Mouse (Mus musculus) left cerebral cortex, adult 18-20 months (tissue): Measurements from ENCODE around the gene Atg7. TPM values are rescaled to one million over a fixed set of nuclear protein-coding genes. Genes with fewer than 3 reads are reported as not detected.
"Not testable (repeated sequence)": the region's sequence is repeated elsewhere in the genome, so short reads cannot be mapped to it uniquely, and the experiment has no call there.

ENCODE experiments used
- DNase-seq, 2 experiments: peaks; one replicate each; pipeline ENCODE4 v3.0.0; 2021 to 2022; ENCODE audit warnings: low spot score in 2 of 2, mixed read lengths in 1 of 2
- long read RNA-seq, 2 experiments: library from polyadenylated mRNA; stranded (forward); transcript quantifications; one replicate each; pipeline ENCODE4 v2.0.0; 2021
- total RNA-seq, 2 experiments: library from RNA; stranded (reverse); gene quantifications; 2 replicates each; pipeline ENCODE4 v1.2.3; 2021

Atg7 gene
- 10 to 100 TPM; 24.3 to 28.3 TPM for total RNA-seq
- long read RNA-seq, experiment 1, transcript Atg7-201 (19 exons, 3,761 nt) = major isoform, 15 of 28 reads
- long read RNA-seq, experiment 1, partial matches to known transcripts = 6 of 28 reads
- long read RNA-seq, experiment 1, other reads (novel, unspliced or antisense) = 7 of 28 reads
- long read RNA-seq, experiment 2, partial matches to known transcripts = 4 of 14 reads
- long read RNA-seq, experiment 2, other reads (novel, unspliced or antisense) = 6 of 14 reads

GRCm38 (mm10) chr6:114642601-114643528 is at the start of gene Atg7:
Atg7 (plus strand) TSS chr6:114643097.
- peak; percentile 90 to 94 for DNase-seq

GRCm38 (mm10) chr6:114614076-114614475 is 28.8 kb upstream of the Atg7 start:
- peak; percentile 77 to 78 for DNase-seq

- not testable (repeated sequence) for DNase-seq
Measured at GRCm38 (mm10) chr6:114633886-114634285, 9.0 kb upstream of the Atg7 start.

- DNase-seq = no peak
Measured at GRCm38 (mm10) chr6:114643716-114644115, 819 bp downstream of the Atg7 start.

- DNase-seq = no peak
Measured at GRCm38 (mm10) chr6:114644531-114644930, 1.6 kb downstream of the Atg7 start.

GRCm38 (mm10) chr6:114646201-114646600 is 3.3 kb downstream of the Atg7 start:
- DNase-seq = no peak

- DNase-seq = no peak
Measured at GRCm38 (mm10) chr6:114647011-114647410, 4.1 kb downstream of the Atg7 start.

GRCm38 (mm10) chr6:114648352-114649030 is 5.6 kb downstream of the Atg7 start:
- no peak for DNase-seq

GRCm38 (mm10) chr6:114652209-114652608 is 9.3 kb downstream of the Atg7 start:
- no peak for DNase-seq

GRCm38 (mm10) chr6:114656826-114657600 is 14.1 kb downstream of the Atg7 start:
- DNase-seq = no peak

GRCm38 (mm10) chr6:114657807-114658206 is 14.9 kb downstream of the Atg7 start:
- DNase-seq = no peak

- DNase-seq = no peak
Measured at GRCm38 (mm10) chr6:114659278-114659991, 16.5 kb downstream of the Atg7 start.

GRCm38 (mm10) chr6:114659992-114660800 is 17.3 kb downstream of the Atg7 start:
- no peak for DNase-seq

- DNase-seq = no peak
Measured at GRCm38 (mm10) chr6:114663707-114664106, 20.8 kb downstream of the Atg7 start.

- no peak for DNase-seq
Measured at GRCm38 (mm10) chr6:114664716-114665115, 21.8 kb downstream of the Atg7 start.

GRCm38 (mm10) chr6:114667518-114667917 is 24.6 kb downstream of the Atg7 start:
- DNase-seq = no peak

GRCm38 (mm10) chr6:114674771-114675170 is 31.9 kb downstream of the Atg7 start:
- DNase-seq = no peak

- DNase-seq = no peak
Measured at GRCm38 (mm10) chr6:114676091-114676490, 33.2 kb downstream of the Atg7 start.

- no peak for DNase-seq
Measured at GRCm38 (mm10) chr6:114682092-114682711, 39.3 kb downstream of the Atg7 start.
